Mouse (Mus musculus) midbrain, embryonic 15.5 days (tissue): ENCODE data around the gene Fam171a1. TPM values are rescaled to one million over a fixed set of nuclear protein-coding genes. Genes with fewer than 3 reads are reported as not detected.
"Not testable (repeated sequence)": the region's sequence is repeated elsewhere in the genome, so short reads cannot be mapped to it uniquely, and the experiment has no call there.

Experiments used
- ATAC-seq: fragments of 200-750 bp; cut with Nextera tagmentation; replicated peaks from 2 replicates; pipeline ENCODE4 v1.8.0; 2017; ENCODE audit warnings: moderate TSS enrichment
- H3K27ac ChIP-seq: fragments of 300-500 bp; sonication (generic); 2 replicates; pipeline ENCODE4 v1.5.1; 2015; ENCODE audit warnings: mild to moderate bottlenecking, inconsistent platforms
- H3K27me3 ChIP-seq: fragments of 300-500 bp; sonication (generic); replicated peaks from 2 replicates; pipeline ENCODE4 v1.6.1; 2015; ENCODE audit warnings: inconsistent platforms
- H3K36me3 ChIP-seq: fragments of 300-500 bp; sonication (generic); replicated peaks from 2 replicates; pipeline ENCODE4 v1.6.1; 2015; ENCODE audit warnings: inconsistent platforms
- H3K4me1 ChIP-seq: fragments of 300-500 bp; sonication (generic); 2 replicates; pipeline ENCODE4 v1.6.1; 2015; ENCODE audit warnings: inconsistent platforms
- H3K4me2 ChIP-seq: fragments of 300-500 bp; sonication (generic); 2 replicates; pipeline ENCODE4 v1.6.1; 2015; ENCODE audit warnings: inconsistent platforms, mild to moderate bottlenecking, moderate library complexity
- H3K4me3 ChIP-seq: fragments of 300-500 bp; sonication (generic); 2 replicates; pipeline ENCODE4 v1.5.1; 2015; ENCODE audit warnings: mild to moderate bottlenecking, inconsistent platforms
- H3K9ac ChIP-seq: fragments of 300-500 bp; sonication (generic); 2 replicates; pipeline ENCODE4 v1.6.1; 2015; ENCODE audit warnings: mild to moderate bottlenecking, inconsistent platforms
- H3K9me3 ChIP-seq: fragments of 300-500 bp; sonication (generic); 2 replicates; pipeline ENCODE4 v1.6.1; 2016; ENCODE audit warnings: inconsistent platforms
- WGBS: fragments of 180-500 bp; shearing (Covaris S2); methylation state at CpG from one replicate; pipeline ENCODE4 v1.1.7; 2015; ENCODE audit warnings: mixed read lengths; 5-methylcytosine and 5-hydroxymethylcytosine counted together
- polyA plus RNA-seq: library from polyadenylated mRNA; unstranded; fragments of >200 nt; fragmentation: Nextera tagmentation; extraction: Ambion mirVana; gene quantifications from 2 replicates; pipeline ENCODE4 v1.2.1, GENCODE M21; 2015

Gene Fam171a1
- 48.3 and 49.8 TPM in 2 replicates for polyA plus RNA-seq

DNA sequence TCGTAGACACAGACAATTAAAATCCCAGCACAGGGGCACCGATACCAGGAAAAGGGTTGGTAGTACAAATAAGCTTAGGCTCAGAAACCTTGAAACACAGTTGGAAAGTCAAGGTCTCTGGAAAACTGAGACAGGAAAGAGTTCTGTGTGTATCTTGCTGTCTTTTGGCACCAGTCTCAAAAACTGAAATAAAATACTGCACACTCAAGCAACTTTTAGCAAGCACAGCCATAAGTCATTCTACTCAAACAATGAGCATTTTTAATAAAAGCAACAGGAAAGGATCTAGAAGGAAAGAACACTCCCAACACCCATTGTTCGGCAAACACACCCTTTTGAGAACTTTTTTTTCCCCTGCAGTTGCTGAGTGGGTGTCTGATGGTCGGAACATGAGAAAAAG, at the start of gene Fam171a1:
Gene Fam171a1, plus strand, starts transcription at position 359 of the 400 bp plus-strand sequence.
- no peak within 1 kb of the TSS for H3K9ac ChIP-seq
- no peaks in the 10 kb centered on the region for H3K9me3 ChIP-seq
- no peaks in the 10 kb centered on the region; the same call in 1 of the 2 replicates for H3K4me1 ChIP-seq
- ATAC-seq = no peak
- H3K27ac ChIP-seq = no peak within 1 kb of the TSS
- no peaks in the 10 kb centered on the region for H3K36me3 ChIP-seq
- H3K27me3 ChIP-seq = no peaks in the 10 kb centered on the region
- no peak within 1 kb of the TSS for H3K4me2 ChIP-seq
- WGBS = 87% methylated on average over 4 of the region's 4 CpGs
- H3K4me3 ChIP-seq = no peak within 1 kb of the TSS

DNA sequence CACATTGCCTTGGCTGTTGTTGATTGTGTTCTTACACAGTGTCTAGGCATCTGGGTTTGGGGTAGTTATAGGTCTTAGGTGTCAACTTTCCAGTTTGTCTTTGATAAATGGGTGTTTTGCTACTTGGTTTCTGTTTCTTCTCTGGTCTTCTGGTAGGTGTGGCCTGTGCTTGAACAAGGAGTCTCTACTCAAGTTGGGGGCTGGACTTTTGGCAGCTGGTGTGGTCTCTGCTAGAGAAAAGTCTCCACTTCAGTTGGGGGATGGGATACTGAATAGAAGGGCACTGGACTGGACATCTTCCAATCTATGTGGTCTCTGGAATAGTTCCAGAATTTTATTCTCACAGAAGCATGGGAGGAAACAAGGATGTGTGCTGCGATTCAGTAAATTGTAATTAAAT, 44.9 kb upstream of the Fam171a1 start:
- 94% methylated on average over 1 of the region's 1 CpGs for WGBS

DNA sequence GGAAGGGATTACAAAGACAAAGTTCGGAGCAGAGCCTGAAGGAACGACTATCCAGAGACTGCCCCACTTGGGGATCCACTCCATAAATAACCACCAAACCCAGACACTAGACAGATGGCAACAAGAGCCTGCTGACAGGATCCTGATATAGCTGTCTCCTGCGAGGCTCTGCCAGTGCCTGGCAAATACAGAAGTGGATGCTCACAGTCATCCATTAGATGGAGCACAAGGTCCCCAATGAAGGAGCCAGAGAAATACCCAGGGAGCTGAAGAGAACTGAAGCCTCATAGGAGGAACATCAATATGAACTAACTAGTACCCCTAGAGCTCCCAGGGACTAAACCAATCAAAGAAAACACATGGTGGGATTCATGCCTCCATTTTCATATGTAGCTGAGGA, 25.7 kb upstream of the Fam171a1 start:
- H3K9ac ChIP-seq, H3K27me3 ChIP-seq, H3K4me3 ChIP-seq, H3K36me3 ChIP-seq, ATAC-seq, H3K4me1 ChIP-seq, H3K27ac ChIP-seq, H3K9me3 ChIP-seq, H3K4me2 ChIP-seq: not testable (repeated sequence)
- 80% methylated on average over 3 of the region's 3 CpGs for WGBS

More for the DNA sequence above, 44.9 kb upstream of the Fam171a1 start:
- H3K9ac ChIP-seq = no peak overlapping the region
- H3K36me3 ChIP-seq = no peaks in the 10 kb centered on the region
- H3K4me2 ChIP-seq = no peak overlapping the region
- H3K27me3 ChIP-seq = no peaks in the 10 kb centered on the region
- no peak overlapping the region for H3K4me3 ChIP-seq
- H3K27ac ChIP-seq = no peak overlapping the region
- H3K9me3 ChIP-seq = no peaks in the 10 kb centered on the region
- H3K4me1 ChIP-seq = no peaks in the 10 kb centered on the region
- no peak for ATAC-seq

DNA sequence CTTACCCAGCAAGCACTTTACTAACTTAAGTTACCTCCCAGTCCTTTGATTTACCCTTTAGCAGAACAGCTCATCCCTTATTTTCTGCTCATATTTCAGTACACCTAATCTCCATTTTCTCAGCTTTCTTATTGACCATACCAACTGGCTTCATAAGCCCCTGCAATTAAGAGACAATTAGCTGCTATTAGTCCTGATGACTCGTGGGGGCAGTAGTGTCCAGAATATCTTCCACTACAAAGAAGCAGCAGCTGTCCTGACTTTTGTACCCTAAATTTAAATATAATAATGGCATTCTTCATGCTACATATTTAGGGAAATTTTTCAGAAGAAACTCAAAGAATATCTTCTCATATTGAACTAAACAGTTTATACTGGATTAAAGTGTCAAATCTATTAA, 24.8 kb upstream of the Fam171a1 start:
- no peak overlapping the region for H3K9ac ChIP-seq

DNA sequence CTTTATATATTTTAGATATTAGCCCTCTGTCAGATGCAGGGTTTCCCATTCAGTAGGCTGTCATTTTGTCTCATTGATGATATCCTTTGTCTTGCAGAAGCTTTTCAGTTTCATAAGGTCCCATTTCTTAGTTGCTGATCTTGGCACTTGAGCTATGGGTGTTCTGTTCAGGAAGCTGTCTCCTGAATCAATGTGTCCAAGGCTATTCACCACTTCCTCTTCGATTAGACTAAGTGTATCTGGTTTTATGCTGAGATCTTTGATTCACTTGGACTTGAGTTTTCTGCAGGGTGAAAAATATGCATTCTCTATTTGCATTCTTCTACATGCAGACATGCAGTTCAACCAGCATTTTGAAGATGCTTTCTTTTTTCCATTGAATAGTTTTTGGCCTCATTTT, 17.9 kb upstream of the Fam171a1 start:
- ATAC-seq = no peak
- H3K27me3 ChIP-seq = no peaks in the 10 kb centered on the region
- H3K4me2 ChIP-seq = no peak overlapping the region
- no peaks in the 10 kb centered on the region for H3K9me3 ChIP-seq
- H3K4me3 ChIP-seq = no peak overlapping the region
- H3K27ac ChIP-seq = no peak overlapping the region
- no peaks in the 10 kb centered on the region for H3K36me3 ChIP-seq
- H3K9ac ChIP-seq = no peak overlapping the region
- no peaks in the 10 kb centered on the region for H3K4me1 ChIP-seq
- WGBS = 70% methylated on average over 1 of the region's 1 CpGs

More for the DNA sequence above, 24.8 kb upstream of the Fam171a1 start:
- Histone ChIP-seq H3K27ac (no peak overlapping the region), H3K4me1 (no peaks in the 10 kb centered on the region), H3K9me3 (no peaks in the 10 kb centered on the region), H3K4me2 (no peak overlapping the region), H3K36me3 (no peaks in the 10 kb centered on the region), H3K27me3 (no peaks in the 10 kb centered on the region), H3K4me3 (no peak overlapping the region)
- 18% methylated on average over 1 of the region's 1 CpGs for WGBS
- no peak for ATAC-seq

DNA sequence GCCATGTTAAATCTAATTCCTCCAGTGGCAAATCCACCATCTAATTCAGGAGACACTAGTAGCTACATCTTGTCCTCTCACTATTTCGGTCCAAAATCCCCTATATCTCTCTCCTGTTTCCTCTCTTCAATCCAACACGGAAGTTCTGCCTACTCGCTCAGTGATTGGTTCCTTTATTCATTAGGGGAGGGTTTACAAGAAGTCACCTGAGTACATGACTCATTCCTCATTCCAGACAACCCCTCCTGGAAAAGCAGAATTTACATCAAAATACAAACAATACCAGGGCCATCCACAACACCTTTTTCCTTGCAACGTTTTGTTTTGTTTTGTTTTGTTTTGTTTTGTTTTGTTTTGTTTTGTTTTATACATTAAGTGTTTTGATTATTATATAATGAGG, 14.1 kb upstream of the Fam171a1 start:
- Histone ChIP-seq H3K9me3 (no peaks in the 10 kb centered on the region), H3K4me1 (no peaks in the 10 kb centered on the region), H3K9ac (no peak overlapping the region), H3K27ac (no peak overlapping the region), H3K27me3 (no peaks in the 10 kb centered on the region), H3K36me3 (no peaks in the 10 kb centered on the region), H3K4me3 (no peak overlapping the region), H3K4me2 (no peak overlapping the region)
- 77% methylated on average over 4 of the region's 4 CpGs for WGBS
- no peak for ATAC-seq

DNA sequence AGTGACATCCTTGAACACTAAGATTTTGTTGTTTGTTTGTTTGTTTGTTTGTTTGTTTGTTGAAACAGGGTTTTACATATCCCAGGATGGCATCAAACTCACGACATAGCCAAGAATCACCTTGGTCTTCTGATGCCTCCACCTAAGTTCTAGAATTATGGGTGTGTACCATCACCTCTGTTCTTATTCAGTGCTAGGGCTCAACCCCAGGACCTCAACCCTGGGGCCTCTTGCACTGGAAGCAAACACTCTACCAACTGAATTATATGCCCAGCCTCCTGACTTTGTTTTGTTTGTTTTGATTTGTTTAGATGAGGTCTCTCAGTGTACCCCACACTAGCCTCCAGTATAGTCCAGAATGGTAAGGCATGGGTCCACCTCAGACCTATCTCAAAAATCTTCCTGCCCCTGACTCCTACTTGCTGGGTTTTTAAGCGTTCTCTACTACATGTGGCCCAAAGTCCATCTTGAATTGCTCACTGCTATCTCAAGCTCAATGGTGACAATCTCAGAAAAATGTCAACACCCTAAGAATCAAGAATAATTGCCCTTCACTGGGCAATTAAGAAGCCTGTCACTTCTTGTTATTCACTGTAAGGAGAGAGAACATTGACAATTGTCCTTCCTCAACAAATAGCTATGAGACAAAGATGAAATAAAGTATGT, 12.6 kb upstream of the Fam171a1 start:
- Histone ChIP-seq H3K9me3 (no peaks in the 10 kb centered on the region), H3K4me2 (no peak overlapping the region), H3K9ac (no peak overlapping the region), H3K4me3 (no peak overlapping the region), H3K36me3 (no peaks in the 10 kb centered on the region), H3K4me1 (no peaks in the 10 kb centered on the region), H3K27ac (no peak overlapping the region), H3K27me3 (no peaks in the 10 kb centered on the region)
- ATAC-seq = no peak
- 79% methylated on average over 2 of the region's 2 CpGs for WGBS

DNA sequence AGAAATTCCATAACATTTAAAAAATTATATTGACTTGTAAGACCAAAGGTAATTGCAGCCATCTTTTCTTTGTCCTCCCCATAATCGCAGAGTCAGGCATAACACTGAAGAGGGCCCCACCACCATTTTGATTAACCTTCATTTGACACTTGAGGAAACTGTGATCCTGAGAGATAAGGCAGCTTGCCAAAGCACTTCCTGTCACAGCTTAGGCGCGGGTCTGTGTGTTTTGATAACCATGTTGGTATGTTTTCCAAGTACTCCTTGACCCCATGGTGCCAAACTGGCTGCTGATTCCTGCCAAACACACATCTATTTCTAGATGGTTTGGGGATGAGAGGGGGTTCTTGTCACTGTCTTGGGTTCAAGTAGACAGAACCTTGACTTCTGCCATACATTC, 11.7 kb upstream of the Fam171a1 start:
- no peaks in the 10 kb centered on the region for H3K9me3 ChIP-seq
- H3K4me2 ChIP-seq = no peak overlapping the region
- H3K27ac ChIP-seq = no peak overlapping the region
- H3K4me1 ChIP-seq = no peaks in the 10 kb centered on the region
- no peak for ATAC-seq
- WGBS = 84% methylated on average over 3 of the region's 3 CpGs
- no peaks in the 10 kb centered on the region for H3K27me3 ChIP-seq
- H3K9ac ChIP-seq = no peak overlapping the region
- no peak overlapping the region for H3K4me3 ChIP-seq
- H3K36me3 ChIP-seq = no peaks in the 10 kb centered on the region

DNA sequence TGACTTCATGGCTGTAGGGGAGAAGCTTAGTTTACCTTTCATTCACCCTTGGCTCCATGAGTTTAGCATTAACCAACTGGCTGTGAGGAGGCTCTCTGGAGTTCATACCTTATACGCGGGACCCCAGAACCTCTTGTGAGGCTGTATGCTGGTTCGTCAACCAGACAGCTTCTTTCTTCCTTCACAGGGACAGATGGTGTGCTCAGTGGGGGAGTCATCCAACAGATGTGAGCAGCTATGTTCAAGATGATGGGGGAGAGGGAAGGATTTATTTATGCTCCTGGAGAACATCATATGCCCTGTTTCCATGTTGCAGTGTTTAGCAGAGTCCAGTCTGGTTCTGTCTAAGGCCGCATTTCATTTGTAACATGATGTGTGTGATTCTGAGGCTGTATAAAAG, 6.6 kb upstream of the Fam171a1 start:
- H3K9me3 ChIP-seq = no peaks in the 10 kb centered on the region
- no peak overlapping the region for H3K27ac ChIP-seq
- no peaks in the 10 kb centered on the region for H3K27me3 ChIP-seq
- ATAC-seq = no peak
- H3K4me1 ChIP-seq = no peaks in the 10 kb centered on the region
- no peak overlapping the region for H3K9ac ChIP-seq
- H3K4me2 ChIP-seq = no peak overlapping the region
- no peak overlapping the region for H3K4me3 ChIP-seq
- WGBS = 88% methylated on average over 4 of the region's 4 CpGs
- no peaks in the 10 kb centered on the region for H3K36me3 ChIP-seq

DNA sequence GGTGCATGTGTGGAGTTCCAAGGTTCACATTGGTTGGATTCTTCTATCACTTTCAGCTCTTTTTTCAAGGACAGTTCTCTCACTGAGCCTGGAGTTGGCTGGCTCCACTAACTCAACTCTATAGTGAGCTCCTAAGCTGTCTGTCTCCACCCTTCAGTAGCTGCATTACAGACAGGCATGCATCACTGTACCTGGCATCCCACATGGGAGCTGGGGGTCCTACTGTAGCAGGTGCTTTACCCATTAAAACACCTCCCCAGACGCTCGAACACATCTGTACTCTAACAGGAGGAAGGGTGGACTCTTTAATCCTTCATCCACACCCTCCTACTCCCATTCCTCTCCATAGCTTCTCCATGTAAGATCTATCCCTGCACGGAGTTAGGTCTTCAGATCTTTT, 5.6 kb upstream of the Fam171a1 start:
- no peaks in the 10 kb centered on the region for H3K9me3 ChIP-seq
- no peaks in the 10 kb centered on the region for H3K36me3 ChIP-seq
- WGBS = 91% methylated on average over 3 of the region's 3 CpGs
- no peaks in the 10 kb centered on the region for H3K4me1 ChIP-seq
- H3K4me3 ChIP-seq = no peak overlapping the region
- H3K27ac ChIP-seq = no peak overlapping the region
- H3K4me2 ChIP-seq = no peak overlapping the region
- no peak for ATAC-seq
- H3K27me3 ChIP-seq = no peaks in the 10 kb centered on the region
- no peak overlapping the region for H3K9ac ChIP-seq

DNA sequence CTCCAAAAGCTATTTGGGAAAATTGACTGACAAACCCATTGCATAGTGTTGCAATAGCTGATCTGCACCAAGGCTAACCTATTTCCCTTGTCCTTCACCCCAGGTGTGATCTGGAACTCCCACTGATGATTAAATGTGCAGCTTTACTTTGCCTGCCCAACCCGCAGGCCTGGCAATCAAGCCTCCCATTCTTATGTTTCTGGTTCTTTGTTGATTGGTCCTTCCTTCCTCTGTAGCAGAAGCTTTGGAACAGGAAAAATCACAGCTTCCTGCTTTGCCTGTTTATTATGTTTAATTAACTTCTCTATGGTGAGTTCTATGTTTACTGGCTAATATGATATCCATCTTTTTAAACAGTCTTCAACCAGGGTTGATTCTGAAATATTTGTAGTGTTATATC, 5.2 kb upstream of the Fam171a1 start:
- Histone ChIP-seq H3K4me3 (no peak overlapping the region), H3K9ac (no peak overlapping the region), H3K9me3 (no peaks in the 10 kb centered on the region), H3K4me2 (no peak overlapping the region), H3K27me3 (no peaks in the 10 kb centered on the region), H3K27ac (no peak overlapping the region), H3K36me3 (no peaks in the 10 kb centered on the region), H3K4me1 (no peaks in the 10 kb centered on the region)
- no peak for ATAC-seq
- 95% methylated on average over 1 of the region's 1 CpGs for whole genome bisulfite sequencing

DNA sequence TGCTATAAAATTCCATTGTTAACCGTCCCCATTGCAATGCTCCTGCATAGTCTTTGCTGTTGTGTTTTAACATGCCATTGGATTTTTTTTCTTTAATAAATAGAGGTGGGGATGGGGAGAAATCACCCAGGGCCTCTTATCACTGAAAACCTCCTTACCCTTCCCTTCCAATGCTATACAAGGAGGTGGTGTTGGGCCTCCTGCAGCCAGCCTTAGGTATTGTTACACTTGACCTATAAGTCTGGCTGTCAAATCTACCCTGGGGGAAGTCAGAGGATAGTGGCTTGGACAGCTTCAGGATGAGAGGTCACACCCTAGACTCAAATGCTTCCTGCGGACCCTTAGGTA, 3.8 kb downstream of the Fam171a1 start:
- Histone ChIP-seq H3K27me3 (no peaks in the 10 kb centered on the region), H3K4me2 (peak overlapping the region; percentile 57), H3K4me1 (peaks cover 22% of the 10 kb centered on the region), H3K9ac (peak overlapping the region; percentile 93), H3K4me3 (peak overlapping the region; percentile 91), H3K27ac (peak overlapping the region; percentile 96), H3K36me3 (no peaks in the 10 kb centered on the region), H3K9me3 (no peaks in the 10 kb centered on the region)
- 34% methylated on average over 2 of the region's 2 CpGs for WGBS
- no peak for ATAC-seq

DNA sequence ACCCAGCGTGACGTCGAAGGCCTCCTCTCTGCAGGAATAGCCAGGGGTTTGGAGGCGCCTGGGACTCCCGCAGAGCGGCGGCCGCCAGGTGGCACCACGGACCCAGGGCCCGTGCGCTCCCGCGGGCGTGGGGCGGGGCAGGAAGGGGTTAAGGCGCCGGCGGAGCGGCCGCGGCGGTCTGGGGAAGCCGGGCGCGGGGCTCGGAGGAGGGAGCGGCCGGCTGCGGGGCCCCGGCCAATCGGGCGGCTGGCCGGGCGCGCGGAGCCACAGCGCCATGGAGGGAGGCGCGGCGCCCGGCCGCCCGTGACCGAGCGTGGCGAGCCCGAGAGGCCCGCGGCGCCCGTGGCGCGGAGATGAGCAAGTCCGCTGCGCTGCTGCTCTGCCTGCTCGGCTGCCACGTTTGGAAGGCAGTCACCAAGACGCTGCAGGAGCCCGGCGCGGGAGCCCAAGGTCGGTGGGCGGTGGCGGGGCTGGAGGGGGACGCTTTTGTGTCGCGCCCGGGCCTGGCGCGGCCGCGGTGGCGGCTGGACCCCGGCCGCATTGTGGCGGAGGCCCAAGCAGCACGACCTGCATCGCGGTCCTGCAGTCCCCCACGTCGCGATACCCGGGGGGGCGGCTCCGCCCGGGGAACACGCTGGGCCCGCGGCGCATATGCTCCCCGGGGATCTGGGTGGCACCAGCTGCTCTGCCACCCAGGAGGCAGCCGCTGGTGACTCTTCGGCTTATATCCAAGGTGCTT, 4.3 kb downstream of the Fam171a1 start:
- Histone ChIP-seq H3K9me3 (no peaks in the 10 kb centered on the region), H3K4me2 (peak overlapping the region; percentile 57), H3K9ac (peak overlapping the region; percentile 93), H3K4me3 (peak overlapping the region; percentile 91), H3K27ac (peak overlapping the region; percentile 96), H3K27me3 (no peaks in the 10 kb centered on the region), H3K4me1 (peaks cover 22% of the 10 kb centered on the region), H3K36me3 (no peaks in the 10 kb centered on the region)
- 0% methylated on average over 85 of the region's 93 CpGs for WGBS
- ATAC-seq = peak; percentile 92
